Mouse (Mus musculus): Measurements from ENCODE around the gene Gm10681.

DNA sequence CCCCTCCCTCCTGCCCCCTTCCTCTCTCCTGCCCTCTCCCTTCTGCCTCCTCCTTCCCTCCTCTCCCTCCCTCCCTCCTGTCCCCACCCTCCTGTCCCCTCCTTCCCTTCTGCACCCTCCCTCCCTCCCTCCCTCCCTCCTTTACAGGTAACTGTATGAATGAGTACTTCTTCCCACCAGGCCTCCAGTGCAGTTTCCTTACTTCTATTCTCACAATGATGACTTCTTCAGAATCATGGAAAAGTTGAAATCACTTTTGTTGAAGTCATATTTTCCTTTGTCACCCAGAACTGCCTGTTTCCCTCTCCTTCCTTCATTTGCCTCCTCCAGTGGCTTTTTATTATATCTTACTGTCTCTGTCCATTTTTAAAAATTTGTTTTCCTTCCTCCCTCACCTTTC lies 25.4 kb upstream of the Gm10681 start:
- TF ChIP-seq CTCF (IDR thresholded peaks at IDR 0.05; ENCODE audit: low read depth) (no peak), EP300 (IDR thresholded peaks at IDR 0.05; ENCODE audit: low read depth) (no peak)
